Mouse (Mus musculus) heart, adult 2 months (tissue): ENCODE results near the gene Gbx1. TPM values are rescaled to one million over a fixed set of nuclear protein-coding genes. Genes with fewer than 3 reads are reported as not detected.

Experiments
- DNase-seq, 2 experiments: peaks; one replicate each; pipeline ENCODE4 v3.0.0; 2021
- H3K27ac ChIP-seq: fragments of 200-600 bp; 2 replicates; pipeline ENCODE4 v1.8.1; 2022
- H3K27me3 ChIP-seq: fragments of 200-500 bp; 2 replicates; pipeline ENCODE4 v1.6.1; 2012; ENCODE audit warnings: mild to moderate bottlenecking, low read length, inconsistent platforms, mixed read lengths; ENCODE audit not compliant: control insufficient read depth, insufficient read depth
- H3K36me3 ChIP-seq: fragments of 200-500 bp; 2 replicates; pipeline ENCODE4 v1.6.1; 2012; ENCODE audit warnings: low read length, inconsistent platforms; ENCODE audit not compliant: control insufficient read depth, insufficient read depth
- H3K4me1 ChIP-seq: fragments of 200-500 bp; 2 replicates; pipeline ENCODE4 v1.6.1; 2011; ENCODE audit warnings: low read length; ENCODE audit not compliant: control insufficient read depth, insufficient read depth
- H3K4me3 ChIP-seq: fragments of 200-600 bp; 2 replicates; pipeline ENCODE4 v1.8.1; 2022
- H3K79me2 ChIP-seq: fragments of 200-500 bp; replicated peaks from 2 replicates; pipeline ENCODE4 v1.6.1; 2012; ENCODE audit warnings: mild to moderate bottlenecking, inconsistent platforms, low read length, moderate library complexity, mixed read lengths; ENCODE audit not compliant: control insufficient read depth, insufficient read depth
- H3K9ac ChIP-seq: fragments of 200-500 bp; 2 replicates; pipeline ENCODE4 v1.6.1; 2012; ENCODE audit warnings: low read depth, mild to moderate bottlenecking, control low read depth, inconsistent platforms, low read length, mixed read lengths
- CTCF ChIP-seq: fragments of 200-600 bp; IDR thresholded peaks from 2 replicates; pipeline ENCODE4 v1.8.1; 2022; ENCODE audit warnings: antibody characterized with exemption, mild to moderate bottlenecking, moderate library complexity
- EP300 ChIP-seq: fragments of 200-500 bp; IDR thresholded peaks from 2 replicates; pipeline ENCODE4 v1.6.1; 2011; ENCODE audit warnings: low read depth, low read length, control low read depth; ENCODE audit not compliant: insufficient read depth
- POLR2A ChIP-seq: fragments of 200-500 bp; IDR thresholded peaks from 2 replicates; pipeline ENCODE4 v1.6.1; 2011; ENCODE audit warnings: mild to moderate bottlenecking, low read depth, low read length, control low read depth; ENCODE audit not compliant: insufficient read depth
- WGBS: fragments of 180-500 bp; shearing (Covaris S2); methylation state at CpG from one replicate; pipeline ENCODE4 v1.1.7; 2018; 5-methylcytosine and 5-hydroxymethylcytosine counted together
- intact Hi-C: fragments of 180-260 bp; cut with DNase I; formaldehyde crosslinking; loops from one replicate; pipeline ENCODE4 v1.15.1; 2025
- polyA plus RNA-seq: library from polyadenylated mRNA; depleted of rRNA; stranded (reverse); fragments of >200 nt; gene quantifications from 2 replicates; pipeline ENCODE4 v1.2.3, GENCODE M21; 2012
- total RNA-seq, 2 experiments: library from RNA; stranded (reverse); gene quantifications; 2 replicates each; pipeline ENCODE4 v1.2.3; 2021

Gbx1 gene
- total and polyA plus RNA-seq, 3 experiments: 0.06 TPM; not detected in 2

DNA sequence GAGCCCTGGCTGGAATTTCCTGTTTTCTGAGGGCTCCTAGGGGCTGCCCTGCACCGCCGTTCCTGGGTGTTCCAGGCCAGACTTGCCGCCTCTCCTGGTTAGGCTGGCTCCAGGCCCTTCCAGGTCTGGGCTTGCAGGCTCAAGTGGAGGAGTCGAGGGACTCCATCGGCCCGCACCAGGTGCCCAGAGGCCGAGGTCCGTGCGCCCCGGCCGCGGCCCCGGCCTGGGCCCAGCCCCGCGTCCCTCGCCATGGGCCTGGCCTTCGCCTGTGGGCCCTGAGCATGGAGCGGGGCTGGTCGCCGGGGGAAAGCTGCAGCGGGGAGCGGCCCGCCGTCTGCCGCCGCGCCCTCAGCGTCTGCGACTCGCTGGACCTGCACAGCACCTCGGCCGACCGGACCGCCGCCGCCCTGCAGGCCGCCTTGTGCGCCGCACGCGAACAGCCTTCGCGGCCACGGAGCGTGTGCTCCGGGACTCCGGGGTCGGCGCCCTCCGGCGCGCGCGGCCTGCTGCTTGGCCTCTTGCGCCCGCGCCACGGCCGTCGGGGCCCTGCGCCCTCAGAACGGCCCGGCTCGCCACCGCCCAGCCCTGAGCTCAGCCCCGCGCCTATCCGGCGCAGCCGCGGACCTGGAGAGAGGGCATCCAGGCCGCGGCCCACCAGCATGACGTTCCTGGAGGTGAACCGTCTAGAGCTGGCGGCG, 52.8 kb downstream of the Gbx1 start:
- peak overlapping the region; percentile 71 for H3K9ac ChIP-seq
- peak overlapping the region; percentile 53 for H3K4me3 ChIP-seq
- H3K27ac ChIP-seq: peak overlapping the region; percentile 48
- no peaks in the 10 kb centered on the region for H3K36me3 ChIP-seq
- TF ChIP-seq EP300 (no peak), CTCF (peak; percentile 21; the same call in 1 of the 2 replicates)
- H3K27me3 ChIP-seq: no peaks in the 10 kb centered on the region
- intact Hi-C loops: loop anchor here (5.0 kb wide), 1 partner anchor 307 kb away; no protein-coding TSS in a partner anchor
- H3K79me2 ChIP-seq: peaks cover 4% of the 10 kb centered on the region
- H3K4me1 ChIP-seq: peaks cover 8% of the 10 kb centered on the region
- 23% methylated on average over 65 of the region's 77 CpGs for WGBS
- peak; percentile 21 to 63 for DNase-seq

DNA sequence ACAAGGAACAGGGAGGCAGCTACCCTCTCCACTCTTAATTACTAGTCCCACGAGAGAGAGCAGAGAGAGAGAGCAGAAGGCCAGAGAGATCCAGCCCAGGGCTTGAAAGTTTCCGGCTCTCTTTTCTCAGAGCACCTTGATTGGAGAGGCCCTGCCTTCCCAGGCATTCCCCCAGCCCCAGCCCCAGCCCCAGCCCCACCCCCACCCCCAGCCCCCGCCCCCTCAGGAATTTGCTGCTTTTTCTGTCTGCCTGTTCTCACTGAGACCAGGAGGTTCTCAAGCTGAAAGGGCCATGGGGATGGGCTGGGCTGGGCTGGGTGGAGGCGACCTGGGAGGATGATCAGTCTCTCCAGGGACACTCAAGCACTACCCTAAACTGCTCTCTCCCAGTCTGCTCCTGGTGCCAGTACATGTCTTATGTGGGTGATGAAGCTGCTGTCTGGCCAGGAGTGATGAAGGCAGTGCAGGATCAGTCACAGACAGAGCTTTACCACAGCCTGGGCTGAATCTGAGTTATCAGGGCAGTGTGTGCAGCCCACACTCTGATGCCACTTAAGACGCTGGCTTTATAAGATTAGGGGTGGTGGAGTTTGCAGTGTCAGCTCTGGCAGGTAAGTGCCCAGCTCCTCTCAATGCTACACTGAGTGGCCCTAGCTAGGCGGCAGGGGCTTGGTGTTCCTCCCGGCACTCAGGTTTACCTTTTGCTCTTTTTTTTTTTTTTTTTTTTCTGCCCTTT, 54.0 kb downstream of the Gbx1 start:
- Histone ChIP-seq H3K4me3 (no peak overlapping the region), H3K9ac (no peak overlapping the region), H3K4me1 (peaks cover 8% of the 10 kb centered on the region), H3K27ac (no peak overlapping the region), H3K36me3 (no peaks in the 10 kb centered on the region), H3K27me3 (no peaks in the 10 kb centered on the region), H3K79me2 (peaks cover 4% of the 10 kb centered on the region)
- intact Hi-C loops: loop anchor here (5.0 kb wide), 1 partner anchor 306 kb away; no protein-coding TSS in a partner anchor
- WGBS: 78% methylated on average over 7 of the region's 7 CpGs
- DNase-seq: no peak
- no peak for TF ChIP-seq POLR2A
- no peak for TF ChIP-seq EP300
- no peak for TF ChIP-seq CTCF

DNA sequence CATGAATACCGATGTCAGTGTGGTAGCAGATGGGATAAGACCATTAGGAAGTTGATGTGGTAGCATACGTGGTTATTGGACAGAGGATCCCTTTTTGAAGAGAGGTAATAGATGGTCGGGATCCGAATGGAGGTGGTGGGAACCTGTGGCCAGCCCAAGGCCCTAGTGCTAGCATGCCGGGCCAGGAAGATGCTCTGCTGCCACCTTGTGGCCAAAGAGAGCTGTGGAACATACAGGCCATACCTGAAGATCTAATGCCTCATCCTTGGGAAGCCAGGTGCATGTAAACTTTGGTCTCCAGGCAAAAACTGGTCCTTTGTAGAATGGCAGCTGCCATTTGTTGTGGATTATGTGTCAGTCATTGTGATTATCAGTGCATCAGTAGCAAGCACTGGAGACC, 56.4 kb downstream of the Gbx1 start:
- TF ChIP-seq POLR2A: no peak
- TF ChIP-seq EP300: peak; percentile 90
- TF ChIP-seq CTCF: no peak; the same call in none of the 2 replicates
- intact Hi-C loops: loop anchor here (1.0 to 5.0 kb wide), 5 partner anchors 16 to 303 kb away; no protein-coding TSS in a partner anchor
- no peaks in the 10 kb centered on the region for H3K27me3 ChIP-seq
- WGBS: 13% methylated on average over 5 of the region's 5 CpGs
- DNase-seq: peak; percentile 77 to 80
- H3K4me1 ChIP-seq: peaks cover 3% of the 10 kb centered on the region
- no peak overlapping the region for H3K27ac ChIP-seq
- no peaks in the 10 kb centered on the region for H3K36me3 ChIP-seq
- H3K79me2 ChIP-seq: peaks cover 4% of the 10 kb centered on the region
- H3K4me3 ChIP-seq: no peak overlapping the region
- no peak overlapping the region for H3K9ac ChIP-seq

DNA sequence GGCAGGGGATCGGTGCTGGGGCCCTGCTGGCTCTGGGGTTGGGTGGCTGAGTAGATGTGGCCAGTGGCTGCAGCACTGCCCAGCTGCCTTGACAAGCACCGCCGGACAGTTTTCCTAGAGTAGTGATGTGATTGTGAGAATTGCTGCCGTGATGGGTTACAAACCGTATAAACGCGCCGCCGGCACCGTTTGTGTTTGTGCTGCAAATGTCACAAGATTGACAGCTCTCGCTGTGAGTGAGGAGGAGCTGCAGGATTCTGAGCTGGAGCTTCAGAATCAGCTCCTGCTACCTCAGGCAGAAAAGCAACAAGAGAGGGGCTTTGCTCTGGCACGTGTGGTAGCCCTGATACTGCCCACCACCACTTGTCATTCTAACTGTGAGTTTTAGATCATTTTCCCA, 60.2 kb downstream of the Gbx1 start:
- no peak for TF ChIP-seq CTCF
- Histone ChIP-seq H3K79me2 (peaks cover 11% of the 10 kb centered on the region), H3K27ac (no peak overlapping the region), H3K36me3 (no peaks in the 10 kb centered on the region), H3K27me3 (no peaks in the 10 kb centered on the region), H3K4me3 (no peak overlapping the region), H3K9ac (no peak overlapping the region), H3K4me1 (peaks cover 9% of the 10 kb centered on the region)
- WGBS: 75% methylated on average over 12 of the region's 12 CpGs
- no peak for DNase-seq
- intact Hi-C loops: no loop called here

DNA sequence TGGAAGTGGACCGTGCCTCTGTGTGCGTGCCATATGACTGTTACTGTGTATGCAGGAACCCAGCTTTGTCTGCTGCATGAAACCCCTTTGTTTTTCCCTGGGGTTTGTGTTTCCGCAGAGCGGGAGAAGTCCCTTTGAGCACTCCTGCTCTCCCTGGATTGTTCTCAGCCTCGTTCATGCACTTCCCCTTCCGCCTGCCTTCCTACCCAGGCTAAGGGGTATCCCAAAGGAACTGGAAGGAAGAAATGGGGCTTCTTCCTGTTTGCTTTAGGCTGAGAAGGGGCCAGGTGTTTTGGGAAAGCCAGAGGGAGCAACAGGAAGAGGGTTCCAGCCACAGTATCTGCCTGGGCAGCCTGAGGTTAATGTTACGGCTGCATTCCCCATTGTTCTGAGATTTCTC, 71.4 kb downstream of the Gbx1 start:
- Histone ChIP-seq H3K36me3 (no peaks in the 10 kb centered on the region), H3K4me3 (no peak overlapping the region), H3K4me1 (peaks cover 24% of the 10 kb centered on the region), H3K79me2 (peaks cover 10% of the 10 kb centered on the region), H3K27me3 (no peaks in the 10 kb centered on the region), H3K9ac (no peak overlapping the region), H3K27ac (peak overlapping the region; percentile 43)
- WGBS: 42% methylated on average over 7 of the region's 7 CpGs
- TF ChIP-seq EP300: no peak
- TF ChIP-seq POLR2A: no peak
- TF ChIP-seq CTCF: no peak
- no peak for DNase-seq
- intact Hi-C loops: loop anchor here (2.0 kb wide), 1 partner anchor 15 kb away; no protein-coding TSS in a partner anchor

DNA sequence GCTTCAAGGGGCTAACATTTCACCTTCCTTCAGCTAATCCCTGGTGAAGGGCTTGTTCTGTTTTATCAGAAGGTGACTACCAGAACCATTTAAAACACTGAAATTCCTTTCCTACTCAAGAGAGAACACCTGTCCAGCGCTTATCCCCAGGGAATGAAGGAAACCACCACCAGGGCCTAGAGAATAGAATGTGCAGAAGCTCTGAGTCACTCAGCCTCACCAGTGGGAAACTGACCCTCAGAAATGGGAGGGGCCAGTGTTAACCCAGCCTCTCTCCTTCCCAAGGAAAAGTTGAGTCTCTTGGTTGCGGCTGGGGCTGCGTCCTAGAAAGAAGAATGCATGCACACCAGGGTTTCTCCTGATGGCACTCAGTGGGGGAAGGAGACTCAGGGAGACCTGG, 71.9 kb downstream of the Gbx1 start:
- intact Hi-C loops: loop anchor here (2.0 kb wide), 1 partner anchor 16 kb away; no protein-coding TSS in a partner anchor
- peak overlapping the region; percentile 43 for H3K27ac ChIP-seq
- H3K27me3 ChIP-seq: no peaks in the 10 kb centered on the region
- TF ChIP-seq CTCF (no peak), EP300 (no peak), POLR2A (no peak)
- H3K4me1 ChIP-seq: peaks cover 24% of the 10 kb centered on the region
- 54% methylated on average over 3 of the region's 3 CpGs for WGBS
- H3K36me3 ChIP-seq: no peaks in the 10 kb centered on the region
- DNase-seq: no peak
- H3K4me3 ChIP-seq: no peak overlapping the region
- no peak overlapping the region for H3K9ac ChIP-seq
- peaks cover 10% of the 10 kb centered on the region for H3K79me2 ChIP-seq
